Comparison of ENCODE assay signal across 8 mouse cellular contexts in the genomic region with DNA sequence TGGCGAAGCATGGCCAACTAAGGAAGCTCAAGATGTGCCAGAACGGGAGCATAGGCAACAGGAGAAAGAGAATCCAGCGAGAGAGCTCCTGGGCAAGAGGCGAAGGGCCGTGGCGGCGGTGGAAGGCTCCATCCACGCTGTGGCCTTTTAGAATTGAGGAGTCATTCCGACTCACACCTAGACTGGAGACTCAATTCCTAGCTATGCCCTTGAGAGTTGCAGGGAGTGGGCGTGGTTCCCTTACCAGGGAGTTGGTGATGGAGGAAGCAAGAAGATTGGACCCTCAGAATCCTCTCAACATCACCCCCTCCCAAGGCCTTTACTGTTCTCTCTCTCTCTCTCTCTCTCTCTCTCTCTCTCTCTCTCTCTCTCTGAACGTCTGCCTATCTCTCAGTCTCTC. TPM values are rescaled to one million over a fixed set of nuclear protein-coding genes. Genes with fewer than 3 reads are reported as not detected.
A peak's percentile ranks its signal among the peaks of the same experiment; 100 is the strongest.
DNase-seq lines count a peak whose midpoint lies in the region; ATAC-seq and TF ChIP-seq lines count a peak whose summit lies in the region.

No protein-coding gene starts in this region.

- peak overlapping the region; percentile 93 for H3K4me2 ChIP-seq in intestine, embryonic 14.5 days (ENCODE audit: low read length)
- H3K4me2 ChIP-seq in neural tube, embryonic 13.5 days = peak overlapping the region; percentile 97

- no peaks in the 10 kb centered on the region for H3K9me3 ChIP-seq in intestine, embryonic 14.5 days (ENCODE audit: control insufficient read depth, low read length)
- no peaks in the 10 kb centered on the region for H3K9me3 ChIP-seq in neural tube, embryonic 13.5 days

- no peaks in the 10 kb centered on the region for H3K27me3 ChIP-seq in heart, adult 2 months (ENCODE audit: control insufficient read depth, insufficient read depth, low read length)
- no peaks in the 10 kb centered on the region for H3K27me3 ChIP-seq in C2C12 (ENCODE audit: control insufficient read depth, insufficient read depth, insufficient read length)
- H3K27me3 ChIP-seq in intestine, embryonic 14.5 days (replicated peaks; ENCODE audit: control insufficient read depth, insufficient read depth, low read length) = no peaks in the 10 kb centered on the region
- H3K27me3 ChIP-seq in neural tube, embryonic 13.5 days = 0 out of 2 replicates have a peak, but pooled peaks cover 3% of the 10 kb centered on the region

- no peaks in the 10 kb centered on the region for H3K36me3 ChIP-seq in heart, adult 2 months (ENCODE audit: control insufficient read depth, insufficient read depth, low read length)
- H3K36me3 ChIP-seq in C2C12 (ENCODE audit: control insufficient read depth, insufficient read depth) = peaks cover 3% of the 10 kb centered on the region
- H3K36me3 ChIP-seq in intestine, embryonic 14.5 days (ENCODE audit: control insufficient read depth, insufficient read depth, low read length) = peaks cover 27% of the 10 kb centered on the region
- H3K36me3 ChIP-seq in neural tube, embryonic 13.5 days = peaks cover 38% of the 10 kb centered on the region

- H3K27ac ChIP-seq in heart, adult 2 months = peak overlapping the region; percentile 51; the same call in 1 of the 2 replicates
- peak overlapping the region; percentile 72 for H3K27ac ChIP-seq in intestine, embryonic 14.5 days (ENCODE audit: low read depth)
- H3K27ac ChIP-seq in neural tube, embryonic 13.5 days (replicated peaks) = peak overlapping the region; percentile 79

- H3K4me3 ChIP-seq in heart, adult 2 months = peak overlapping the region; percentile 82
- peak overlapping the region; percentile 92 for H3K4me3 ChIP-seq in C2C12 (ENCODE audit: insufficient read depth, poor library complexity, severe bottlenecking)
- peak overlapping the region; percentile 71 for H3K4me3 ChIP-seq in intestine, embryonic 14.5 days (ENCODE audit: low read depth, low read length)
- peak overlapping the region; percentile 87 for H3K4me3 ChIP-seq in neural tube, embryonic 13.5 days

- no peak for TF ChIP-seq POLR2A in heart, adult 2 months (IDR thresholded peaks at IDR 0.05; ENCODE audit: insufficient read depth, low read depth, low read length)

- H3K79me2 ChIP-seq in heart, adult 2 months (replicated peaks; ENCODE audit: control insufficient read depth, insufficient read depth, low read length) = no peaks in the 10 kb centered on the region
- H3K79me2 ChIP-seq in C2C12 (ENCODE audit: control insufficient read depth, insufficient read depth) = peaks cover 13% of the 10 kb centered on the region

- H3ac ChIP-seq in C2C12 (ENCODE audit: control insufficient read depth, insufficient read length, low read depth) = peak overlapping the region; percentile 90

- H3K79me3 ChIP-seq in C2C12 (ENCODE audit: low read depth) = no peaks in the 10 kb centered on the region

- TF ChIP-seq CTCF in heart, adult 2 months (IDR thresholded peaks at IDR 0.05) = no peak
- no peak for TF ChIP-seq CTCF in C2C12 (IDR thresholded peaks at IDR 0.05; ENCODE audit: control insufficient read depth, insufficient read depth, insufficient read length)

- no peak for TF ChIP-seq EP300 in heart, adult 2 months (IDR thresholded peaks at IDR 0.05; ENCODE audit: insufficient read depth, low read depth, low read length)

- no peak for DNase-seq in heart, adult 2 months
- DNase-seq in heart, adult 8-10 months (ENCODE audit: low spot score) = no peak
- peak; percentile 22 to 47 for DNase-seq in cerebellum, postnatal 14 days
- DNase-seq in intestine, embryonic 14.5 days (ENCODE audit: low spot score) = no peak
- no peak for DNase-seq in frontal cortex, postnatal 14 days (ENCODE audit: low spot score in 2 of 2)
- no peak for DNase-seq in thymus, postnatal 25 days

- ATAC-seq in intestine, embryonic 14.5 days (replicated peaks; ENCODE audit: low FRiP score, low TSS enrichment, low read depth) = no peak
- no peak for ATAC-seq in neural tube, embryonic 13.5 days (ENCODE audit: low read depth)

- H3K9ac ChIP-seq in heart, adult 2 months (ENCODE audit: low read depth, low read length) = peak overlapping the region; percentile 72
- peak overlapping the region; percentile 54 for H3K9ac ChIP-seq in intestine, embryonic 14.5 days (ENCODE audit: low read length)
- peak overlapping the region; percentile 88 for H3K9ac ChIP-seq in neural tube, embryonic 13.5 days

- peaks cover 1% of the 10 kb centered on the region; the same call in 1 of the 2 replicates for H3K4me1 ChIP-seq in heart, adult 2 months (ENCODE audit: control insufficient read depth, insufficient read depth, low read length)
- peaks cover 7% of the 10 kb centered on the region for H3K4me1 ChIP-seq in intestine, embryonic 14.5 days (replicated peaks; ENCODE audit: control insufficient read depth, insufficient read depth, low read length)
- peaks cover 26% of the 10 kb centered on the region for H3K4me1 ChIP-seq in neural tube, embryonic 13.5 days (replicated peaks)

- intact Hi-C loops in heart, adult 2 months (cut with DNase I) = no loop called here

- WGBS in heart, adult 2 months = 5% methylated on average over 11 of the region's 11 CpGs
- WGBS in intestine, embryonic 14.5 days = 7% methylated on average over 11 of the region's 11 CpGs
- WGBS in neural tube, embryonic 13.5 days = 11% methylated on average over 11 of the region's 11 CpGs

TF ChIP-seq in C2C12, 6 proteins besides CTCF, POLR2A, EP300 and RAD21:
- TF ChIP-seq MYOD1 (IDR thresholded peaks at IDR 0.05; ENCODE audit: control insufficient read depth, insufficient read length, low read depth) (no peak), FOSL1 (IDR thresholded peaks at IDR 0.05; ENCODE audit: insufficient read depth, low read length, poor library complexity, severe bottlenecking) (no peak), CEBPB (IDR thresholded peaks at IDR 0.05; ENCODE audit: low read depth) (no peak), MYOG (IDR thresholded peaks at IDR 0.05; ENCODE audit: control insufficient read depth, extremely low read depth, insufficient read length) (no peak), MAX (IDR thresholded peaks at IDR 0.05) (no peak), USF1 (IDR thresholded peaks at IDR 0.05; ENCODE audit: low read depth) (no peak)

RNA-seq across cellular contexts. Expression of gene Katnb1, which starts 0.7 kb away (rescaled TPM):
- 1 to 10 TPM; 4.5 to 5.9 TPM for total RNA-seq in heart, adult 2 months (2021)
- polyA plus RNA-seq in heart, adult 2 months (2012; rRNA removed) = 8.7 and 9.1 TPM in 2 replicates
- 1 to 10 TPM; 5.4 to 7.2 (median 7.1) TPM for total RNA-seq in heart, adult 8-10 months (2022)
- 23.7 TPM for polyA plus RNA-seq in C2C12 (2012; fragmentation: generic; extraction: Trizol)
- 18.5 and 20.5 TPM in 2 replicates for polyA plus RNA-seq in intestine, embryonic 14.5 days (2014; fragmentation: Nextera tagmentation; extraction: Ambion mirVana)
- 37.9 and 41.4 TPM in 2 replicates for polyA plus RNA-seq in neural tube, embryonic 13.5 days (2015; fragmentation: Nextera tagmentation; extraction: Ambion mirVana)

RNA-seq across cellular contexts. Expression of gene Drc7, which starts 26.7 kb away (rescaled TPM):
- total RNA-seq in heart, adult 2 months (2021) = not detected
- polyA plus RNA-seq in heart, adult 2 months (2012; rRNA removed) = 0.41 TPM in 1 of 2 replicates, not detected in the other
- not detected for total RNA-seq in heart, adult 8-10 months (2022)
- 0.09 TPM for polyA plus RNA-seq in C2C12 (2012; fragmentation: generic; extraction: Trizol)
- polyA plus RNA-seq in intestine, embryonic 14.5 days (2014; fragmentation: Nextera tagmentation; extraction: Ambion mirVana) = not detected in 2 replicates
- polyA plus RNA-seq in neural tube, embryonic 13.5 days (2015; fragmentation: Nextera tagmentation; extraction: Ambion mirVana) = 0.18 and 0.26 TPM in 2 replicates

Comparison
In these comparisons a context has a peak if more than half of its experiments do, and no peak if none do; other contexts are left out.
1. DNase-seq: peak in cerebellum, postnatal 14 days (2 of 2); none in heart, adult 2 months (0 of 2), heart, adult 8-10 months (single experiment), intestine, embryonic 14.5 days (single experiment), frontal cortex, postnatal 14 days (0 of 2) and thymus, postnatal 25 days (single experiment).
2. Peak in every context shown above with its lines, with median percentiles within 50 percentile points of each other: H3K27ac ChIP-seq, H3K4me3 ChIP-seq and H3K9ac ChIP-seq.